Mouse (Mus musculus) heart, adult 11 months (tissue): Measurements from ENCODE around the gene Bpifb2.
"Not testable (repeated sequence)": the region's sequence is repeated elsewhere in the genome, so short reads cannot be mapped to it uniquely, and the experiment has no call there.

Experiments used
- DNase-seq: peaks from one replicate; pipeline ENCODE4 v3.0.0; 2022

Bpifb2 gene

DNA sequence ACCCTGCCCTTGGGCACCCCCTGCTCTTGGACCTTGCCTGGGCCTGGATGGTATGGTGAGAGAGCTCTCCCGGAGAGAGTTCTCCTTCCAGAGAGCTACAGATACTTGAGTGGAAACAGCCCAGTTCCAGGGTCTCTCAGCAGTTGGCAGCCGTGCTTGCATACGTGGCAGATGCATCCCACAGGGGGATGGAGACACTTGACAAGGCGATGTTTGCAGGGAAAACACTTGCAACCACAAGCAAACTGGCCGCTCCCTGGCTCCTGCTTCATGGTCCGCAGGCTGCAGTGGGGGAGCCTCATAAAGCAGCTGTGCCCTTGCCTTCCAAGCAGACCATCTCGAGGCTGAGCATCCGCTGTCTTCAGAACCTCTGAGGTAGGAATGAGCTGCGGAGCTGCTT, at the start of gene Bpifb2:
Gene Bpifb2 (plus strand): TSS at position 301 of the 400 bp plus-strand sequence.
- peak; percentile 74 for DNase-seq

DNA sequence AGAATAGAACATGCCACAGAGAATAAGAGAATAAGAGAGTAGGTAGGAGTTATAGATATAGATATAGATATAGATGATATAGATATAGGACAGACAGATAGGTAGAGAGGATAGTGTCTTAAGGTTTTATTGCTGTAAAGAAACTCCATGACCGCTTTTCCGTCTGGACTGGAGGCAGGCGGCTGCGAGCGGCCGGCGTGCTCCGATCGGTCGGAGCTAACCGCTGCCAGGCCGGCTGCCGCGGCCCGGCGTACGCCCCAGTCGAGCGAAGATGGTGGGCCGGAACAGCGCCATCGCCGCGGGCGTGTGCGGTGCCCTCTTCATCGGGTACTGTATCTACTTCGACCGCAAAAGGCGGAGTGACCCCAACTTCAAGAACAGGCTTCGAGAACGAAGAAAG, 48.9 kb upstream of the Bpifb2 start:
- not testable (repeated sequence) for DNase-seq

GRCm38 (mm10) chr2:153827171-153827830, 47.5 kb upstream of the Bpifb2 start:
- DNase-seq = no peak

- DNase-seq = no peak
These were observed 46.1 kb upstream of the Bpifb2 start for GRCm38 (mm10) chr2:153828704-153829103.

DNA sequence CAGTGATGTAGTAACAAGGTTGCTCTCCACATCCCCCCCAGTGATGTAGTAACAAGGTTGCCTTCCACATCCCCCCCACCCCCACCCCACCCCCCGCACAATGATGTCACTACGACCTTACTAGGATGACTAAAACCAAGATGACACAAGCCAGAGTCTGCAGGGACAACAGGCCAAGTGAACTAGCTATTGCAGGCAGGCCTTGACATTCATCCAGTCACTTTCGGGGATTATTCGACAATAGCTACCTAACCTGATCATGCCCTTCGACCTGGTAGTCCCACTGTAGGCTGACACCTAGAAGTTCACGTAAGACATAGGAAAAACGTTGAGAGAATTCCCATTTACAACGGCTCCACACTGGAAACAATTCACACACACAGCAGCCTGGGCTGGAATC, 41.6 kb upstream of the Bpifb2 start:
- no peak for DNase-seq

DNA sequence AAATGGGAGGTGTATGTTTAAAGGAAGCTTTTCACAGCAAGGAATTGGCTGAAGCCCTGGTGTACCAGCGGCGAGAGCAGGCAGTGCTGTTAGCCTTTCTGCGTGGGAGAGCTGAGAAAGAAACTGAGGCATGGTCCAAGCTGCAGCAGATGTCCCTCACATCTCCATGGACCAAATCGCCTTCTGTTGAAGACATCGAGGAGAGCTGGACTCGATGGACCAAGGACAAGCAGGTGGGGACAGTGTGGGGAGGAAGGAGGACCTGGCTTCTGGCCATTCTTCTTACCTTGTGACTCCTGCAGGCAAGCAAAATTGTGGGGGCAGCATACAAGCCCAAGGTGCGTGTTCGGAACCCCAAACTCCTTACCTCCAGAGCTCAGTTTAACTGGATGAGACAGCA, 32.0 kb upstream of the Bpifb2 start:
- peak; percentile 39 for DNase-seq

GRCm38 (mm10) chr2:153848389-153848788, 26.5 kb upstream of the Bpifb2 start:
- peak; percentile 28 for DNase-seq

DNA sequence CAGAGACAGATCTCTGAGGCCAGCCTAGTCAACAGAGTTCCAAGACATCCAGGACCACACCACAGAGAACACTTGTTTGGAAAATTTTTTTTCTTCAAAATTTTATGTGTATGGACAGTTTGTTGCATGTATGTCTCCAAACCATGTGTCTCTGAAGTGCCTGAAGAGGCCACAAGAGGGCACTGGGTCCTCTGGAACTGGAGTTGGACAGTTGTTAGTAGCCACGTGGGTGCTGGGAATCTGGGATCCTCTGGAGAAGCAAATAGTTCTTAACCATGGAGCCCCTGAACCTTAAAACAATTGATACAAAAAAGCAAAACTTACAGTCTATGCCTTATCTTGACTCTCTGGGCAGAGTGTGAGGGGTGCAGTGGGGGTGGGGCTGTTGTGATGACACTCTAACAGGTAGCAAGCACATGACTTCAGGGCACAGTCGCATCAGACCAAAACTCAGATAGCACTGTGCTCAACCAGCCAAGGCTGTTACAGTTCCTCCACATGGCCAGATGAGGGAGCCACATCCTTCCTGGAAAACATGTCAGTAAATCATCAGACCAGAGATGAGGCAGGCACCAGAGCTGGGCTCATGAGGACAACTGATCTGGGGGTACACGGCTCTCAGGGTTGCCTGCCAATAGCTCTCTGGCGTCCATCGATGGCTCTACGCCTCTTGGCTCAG, 24.4 kb upstream of the Bpifb2 start:
- peak; percentile 63 for DNase-seq

DNA sequence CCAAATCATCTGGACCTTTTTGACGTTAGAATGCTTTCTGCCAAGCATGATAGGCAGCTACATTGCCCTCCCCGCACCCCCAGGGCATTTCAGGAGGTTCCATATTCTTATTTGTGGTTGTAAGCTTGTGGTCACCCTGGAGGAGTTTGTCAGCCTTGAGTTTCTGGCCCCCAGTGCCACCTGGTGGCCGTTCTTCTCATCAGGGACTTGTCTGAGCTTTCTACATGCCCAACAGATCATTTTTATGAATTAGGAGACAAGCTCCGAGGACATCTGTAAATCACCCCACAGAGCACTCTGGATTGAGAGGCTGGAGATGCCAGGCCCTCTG, 23.9 kb upstream of the Bpifb2 start:
- DNase-seq = peak; percentile 84

- peak; percentile 80 for DNase-seq
These were observed 21.3 kb upstream of the Bpifb2 start for GRCm38 (mm10) chr2:153853544-153853943.

DNA sequence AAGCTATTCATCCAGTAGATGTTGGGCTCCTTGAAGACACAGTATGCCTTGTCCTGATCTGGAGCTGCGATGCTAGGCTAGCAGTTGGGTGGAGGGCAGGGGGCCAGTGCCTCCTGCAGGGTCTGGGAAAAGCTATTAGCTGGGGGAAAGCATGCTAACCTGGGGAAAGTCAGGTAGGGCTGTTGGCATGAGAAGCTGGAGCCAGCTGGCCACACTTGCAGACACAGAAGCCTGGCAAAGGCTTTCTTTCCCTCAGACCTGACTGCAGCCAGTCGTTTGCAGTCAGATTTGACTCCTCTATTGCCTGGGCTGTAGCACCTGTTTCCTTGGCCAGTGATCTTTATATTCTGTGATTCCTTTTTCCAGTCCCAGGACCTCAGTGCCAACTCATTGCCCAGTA, 15.3 kb upstream of the Bpifb2 start:
- DNase-seq = no peak

- peak; percentile 73 for DNase-seq
These were observed 14.5 kb upstream of the Bpifb2 start for GRCm38 (mm10) chr2:153860315-153860714.

DNA sequence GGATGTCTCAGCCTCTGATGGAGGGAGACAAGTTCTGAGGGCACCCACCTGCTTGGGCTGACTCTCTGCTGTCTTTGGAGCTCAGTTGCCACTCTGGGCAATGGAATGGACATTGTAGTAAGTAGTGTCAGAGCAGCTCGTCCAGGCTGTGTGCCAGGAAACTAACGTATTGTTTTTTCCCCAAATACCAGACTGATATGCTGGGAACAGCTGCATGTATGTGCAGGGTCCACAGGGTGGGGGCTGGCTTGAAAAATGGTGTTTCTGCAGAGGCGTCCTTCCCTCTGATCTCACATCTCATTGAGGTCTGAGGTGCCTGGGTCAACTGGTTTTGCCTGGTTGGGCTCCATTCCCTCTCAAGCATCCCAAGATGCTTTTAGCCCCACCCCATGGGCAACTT, 14.1 kb upstream of the Bpifb2 start:
- DNase-seq = peak; percentile 55

DNA sequence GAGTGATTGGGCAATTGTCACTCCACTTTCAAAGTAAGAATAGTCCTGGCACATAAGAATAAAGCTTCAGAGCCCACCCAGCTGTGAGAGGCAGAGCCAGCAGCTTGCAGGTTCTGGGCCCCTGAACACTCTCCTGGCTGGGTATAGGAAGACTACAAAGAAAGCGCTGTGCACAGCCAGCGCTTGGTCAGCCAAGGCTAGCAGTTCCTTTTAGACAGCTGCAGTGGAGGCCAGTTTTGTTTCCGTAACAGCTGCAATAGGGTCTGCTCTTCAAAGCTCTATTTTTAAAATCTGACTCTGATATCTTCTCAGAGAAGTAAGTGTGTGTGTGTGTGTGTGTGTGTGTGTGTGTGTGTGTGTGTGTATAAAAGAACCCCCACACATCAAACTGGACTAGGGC, 12.9 kb upstream of the Bpifb2 start:
- DNase-seq = peak; percentile 60

- peak; percentile 68 for DNase-seq
These were observed 3.9 kb upstream of the Bpifb2 start, which contains the start of gene Sun5 for GRCm38 (mm10) chr2:153870984-153871383. Sun5 (minus strand) TSS chr2:153871084.

DNA sequence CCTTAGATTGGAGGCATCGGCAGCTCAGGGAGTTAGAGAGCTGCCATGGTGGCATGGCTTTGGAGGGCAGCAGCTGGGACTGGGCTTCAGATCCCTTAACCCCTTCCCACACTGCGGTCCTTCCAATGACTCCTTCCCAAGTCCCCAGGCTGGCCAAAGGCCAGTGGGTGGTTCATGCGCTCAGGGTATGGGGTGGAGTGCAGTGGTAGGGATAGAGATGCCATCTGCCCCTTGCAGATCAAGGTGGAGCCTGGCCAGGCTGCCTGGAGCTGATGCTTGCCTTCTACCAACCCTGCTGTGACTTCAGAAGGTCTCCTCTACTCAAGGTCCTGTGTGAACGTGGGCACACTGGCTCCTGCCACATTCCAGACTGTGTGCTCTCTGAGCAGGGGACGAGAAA, 24.3 kb downstream of the Bpifb2 start:
- no peak for DNase-seq

DNA sequence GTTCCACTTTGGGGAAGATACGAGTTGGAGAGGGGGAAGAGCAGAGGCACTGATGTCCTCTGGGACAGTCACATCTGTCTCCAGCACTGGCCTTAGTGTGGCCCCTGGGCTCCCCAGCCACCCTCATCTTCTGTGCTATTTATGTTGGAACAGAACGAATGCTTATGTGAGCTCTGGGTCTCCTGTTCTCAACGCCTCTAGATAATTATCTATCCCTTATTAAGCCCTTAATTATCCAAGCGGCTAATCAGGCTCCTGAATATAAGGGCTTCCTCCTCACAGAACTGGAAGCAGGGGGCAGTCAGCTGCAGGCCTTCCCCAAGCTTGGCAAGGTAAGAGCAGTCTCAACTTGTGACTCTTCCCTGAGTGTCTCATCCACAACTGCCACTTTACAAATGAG, 25.2 kb downstream of the Bpifb2 start, which contains the start of gene Bpifb6:
Gene Bpifb6 (plus strand): TSS at position 301 of the 400 bp plus-strand sequence.
- no peak for DNase-seq

- no peak for DNase-seq
These were observed 27.9 kb downstream of the Bpifb2 start for GRCm38 (mm10) chr2:153902726-153903125.

DNA sequence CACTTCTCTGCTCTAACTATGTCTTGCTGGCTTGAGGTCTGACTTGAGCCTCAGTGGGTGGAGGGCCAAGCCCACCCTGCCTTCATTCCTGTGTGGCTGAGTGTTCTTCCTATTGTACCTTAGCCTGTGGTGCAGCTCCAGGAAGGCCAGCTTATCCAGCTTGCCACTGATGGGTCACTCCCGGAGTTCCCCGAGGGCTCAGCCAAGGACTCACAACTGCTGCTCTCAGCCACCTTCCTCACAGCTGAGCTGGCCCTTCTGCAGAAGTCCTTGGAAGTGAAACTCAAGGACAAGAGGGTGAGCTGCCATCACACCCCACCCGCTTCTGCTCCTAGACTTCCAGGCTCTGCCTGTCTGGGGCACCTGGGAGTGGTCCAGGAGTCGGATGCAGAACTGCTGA, 31.8 kb downstream of the Bpifb2 start:
- no peak for DNase-seq

- peak; percentile 94 for DNase-seq
These were observed 39.3 kb downstream of the Bpifb2 start for GRCm38 (mm10) chr2:153914151-153914550.

GRCm38 (mm10) chr2:153917930-153918329, 43.1 kb downstream of the Bpifb2 start, which contains the start of gene Bpifb3:
Bpifb3 (plus strand) TSS chr2:153918230.
- DNase-seq = no peak

- DNase-seq = no peak
These were observed 46.4 kb downstream of the Bpifb2 start for GRCm38 (mm10) chr2:153921246-153921645.

DNA sequence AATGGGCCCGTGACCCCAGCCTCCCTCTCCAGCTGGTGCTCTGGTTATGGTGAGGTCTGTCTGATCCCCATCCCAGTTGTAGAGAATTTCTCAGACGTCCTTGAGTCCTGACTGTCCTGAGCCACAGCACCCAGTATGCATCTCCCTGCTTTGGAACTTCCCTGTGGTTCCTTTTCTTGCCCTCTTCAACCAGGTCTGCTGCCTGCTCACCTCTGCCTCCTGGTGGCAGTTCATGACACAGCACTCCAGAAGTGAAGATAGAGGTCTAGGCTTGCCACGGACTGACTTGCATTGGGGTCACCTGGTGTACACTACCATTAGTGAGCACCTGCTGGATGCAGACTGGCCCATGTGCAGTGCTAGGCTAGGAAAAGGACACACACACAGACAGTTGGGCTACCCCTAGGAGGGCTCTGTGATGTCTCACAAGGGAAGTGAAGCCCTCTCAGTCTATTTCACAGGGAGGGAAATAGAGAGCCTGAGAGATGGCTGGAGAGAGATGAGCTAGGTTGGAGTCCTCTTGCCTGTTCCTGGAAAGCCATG, 55.1 kb downstream of the Bpifb2 start:
- no peak for DNase-seq

DNA sequence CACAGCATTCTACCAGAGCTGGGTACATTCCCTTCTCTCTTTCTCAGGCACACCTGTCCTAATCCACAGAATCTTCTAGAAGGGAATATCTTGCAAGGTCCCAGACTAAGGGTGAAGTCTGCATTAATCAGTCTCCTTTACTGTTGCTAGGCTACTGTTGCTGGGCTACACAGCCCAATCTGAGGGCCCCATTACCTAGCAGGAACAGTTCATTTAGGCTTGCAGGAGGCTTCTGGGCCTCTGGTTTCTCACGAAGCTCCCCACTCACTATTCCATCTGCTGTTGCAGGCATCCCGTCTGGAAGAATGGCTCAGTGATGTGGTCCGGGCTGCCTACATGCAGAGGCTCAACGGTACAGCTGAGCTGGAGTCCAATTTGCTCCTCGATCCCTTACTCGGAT, 56.3 kb downstream of the Bpifb2 start:
- no peak for DNase-seq
